Mouse (Mus musculus) midbrain, embryonic 13.5 days (tissue): ENCODE data around the gene Atg7. TPM values are rescaled to one million over a fixed set of nuclear protein-coding genes. Genes with fewer than 3 reads are reported as not detected.

Source experiments
- ATAC-seq: fragments of 200-750 bp; cut with Nextera tagmentation; 2 replicates; pipeline ENCODE4 v1.8.0; 2017; ENCODE audit warnings: mild to moderate bottlenecking, moderate TSS enrichment, moderate library complexity
- H3K27ac ChIP-seq: fragments of 300-500 bp; sonication (generic); 2 replicates; pipeline ENCODE4 v1.5.1; 2015; ENCODE audit warnings: inconsistent platforms, mild to moderate bottlenecking, moderate library complexity
- H3K27me3 ChIP-seq: fragments of 300-500 bp; sonication (generic); 2 replicates; pipeline ENCODE4 v1.6.1; 2015; ENCODE audit warnings: mild to moderate bottlenecking, inconsistent platforms
- H3K36me3 ChIP-seq: fragments of 300-500 bp; sonication (generic); 2 replicates; pipeline ENCODE4 v1.6.1; 2015; ENCODE audit warnings: mild to moderate bottlenecking, inconsistent platforms
- H3K4me1 ChIP-seq: fragments of 300-500 bp; sonication (generic); replicated peaks from 2 replicates; pipeline ENCODE4 v1.6.1; 2015; ENCODE audit warnings: inconsistent platforms
- H3K4me2 ChIP-seq: fragments of 300-500 bp; sonication (generic); replicated peaks from 2 replicates; pipeline ENCODE4 v1.6.1; 2015; ENCODE audit warnings: moderate library complexity, mild to moderate bottlenecking, inconsistent platforms
- H3K4me3 ChIP-seq: fragments of 300-500 bp; sonication (generic); replicated peaks from 2 replicates; pipeline ENCODE4 v1.5.1; 2015; ENCODE audit warnings: mild to moderate bottlenecking, inconsistent platforms
- H3K9ac ChIP-seq: fragments of 300-500 bp; sonication (generic); replicated peaks from 2 replicates; pipeline ENCODE4 v1.6.1; 2015; ENCODE audit warnings: mild to moderate bottlenecking, inconsistent platforms
- H3K9me3 ChIP-seq: fragments of 300-500 bp; sonication (generic); 2 replicates; pipeline ENCODE4 v1.6.1; 2016; ENCODE audit warnings: mild to moderate bottlenecking, inconsistent platforms
- WGBS: fragments of 180-500 bp; shearing (Covaris S2); methylation state at CpG from one replicate; pipeline ENCODE4 v1.1.7; 2015; 5-methylcytosine and 5-hydroxymethylcytosine counted together
- polyA plus RNA-seq: library from polyadenylated mRNA; unstranded; fragments of >200 nt; fragmentation: Nextera tagmentation; extraction: Ambion mirVana; gene quantifications from 2 replicates; pipeline ENCODE4 v1.2.1, GENCODE M21; 2015

Gene Atg7
- polyA plus RNA-seq, 1 experiment from 2014 or later = 19.1 TPM

DNA sequence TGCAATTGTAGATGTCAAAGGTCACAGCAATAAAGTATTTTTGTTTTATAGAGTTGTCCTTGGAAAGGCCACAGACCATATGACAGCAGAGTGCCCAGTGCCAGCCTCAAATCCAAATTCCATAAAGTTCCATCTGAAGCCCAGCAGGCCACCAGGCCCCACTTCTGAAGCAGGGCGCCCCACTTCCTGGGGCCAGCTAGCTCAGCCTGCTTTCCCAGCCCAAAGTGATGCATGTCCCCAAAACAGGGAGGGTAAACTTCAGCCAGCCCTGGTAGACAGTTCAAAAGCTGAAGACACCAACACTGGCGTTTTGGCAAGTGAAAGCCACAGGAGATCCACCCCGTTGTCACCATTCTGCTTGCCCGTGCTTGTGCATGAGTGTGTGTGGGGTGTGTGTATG is 169.9 kb downstream of the Atg7 start:
- Histone ChIP-seq H3K27me3 (no peaks in the 10 kb centered on the region), H3K4me1 (peaks cover 5% of the 10 kb centered on the region; the same call in 1 of the 2 replicates), H3K4me2 (no peak overlapping the region), H3K9ac (no peak overlapping the region), H3K36me3 (no peaks in the 10 kb centered on the region), H3K4me3 (no peak overlapping the region), H3K9me3 (no peaks in the 10 kb centered on the region), H3K27ac (no peak overlapping the region)
- WGBS = 87% methylated on average over 4 of the region's 4 CpGs
- no peak for ATAC-seq

DNA sequence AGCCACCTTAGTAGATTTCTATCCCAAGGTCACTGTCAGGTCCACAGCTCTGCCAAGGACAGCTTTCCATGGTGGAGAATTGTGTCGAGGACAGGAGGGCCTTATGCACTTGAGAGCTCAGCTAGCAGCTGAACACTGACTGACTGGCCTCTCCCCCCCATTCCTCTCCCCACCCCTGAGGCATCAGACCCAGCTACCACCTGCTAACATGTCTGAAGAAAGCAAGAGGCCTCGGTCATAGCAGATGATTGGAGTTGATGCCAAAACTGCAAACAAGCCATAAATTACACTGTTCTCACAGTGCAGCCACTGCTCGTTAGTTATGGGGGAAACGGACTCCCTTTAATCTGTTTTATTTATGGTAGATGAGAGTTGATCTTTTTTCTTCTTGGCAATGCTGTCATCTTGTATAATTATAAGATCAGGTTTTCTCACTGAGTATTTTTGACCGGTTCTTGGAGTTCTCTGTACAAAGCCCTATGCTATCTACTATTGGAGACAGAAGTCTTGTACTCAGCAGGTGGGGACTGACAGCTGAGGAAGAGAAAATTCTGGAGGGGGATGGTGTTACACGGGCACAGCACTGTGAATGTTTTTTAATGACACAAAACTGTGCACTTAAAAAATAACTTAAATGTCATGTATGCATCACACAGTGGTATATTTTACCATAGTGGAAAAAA is 171.4 kb downstream of the Atg7 start:
- H3K4me3 ChIP-seq = no peak overlapping the region
- H3K27ac ChIP-seq = no peak overlapping the region
- no peak overlapping the region for H3K9ac ChIP-seq
- H3K9me3 ChIP-seq = no peaks in the 10 kb centered on the region
- WGBS = 83% methylated on average over 6 of the region's 6 CpGs
- no peaks in the 10 kb centered on the region for H3K36me3 ChIP-seq
- H3K27me3 ChIP-seq = no peaks in the 10 kb centered on the region
- no peak overlapping the region for H3K4me2 ChIP-seq
- no peak for ATAC-seq
- peaks cover 5% of the 10 kb centered on the region; the same call in 1 of the 2 replicates for H3K4me1 ChIP-seq

DNA sequence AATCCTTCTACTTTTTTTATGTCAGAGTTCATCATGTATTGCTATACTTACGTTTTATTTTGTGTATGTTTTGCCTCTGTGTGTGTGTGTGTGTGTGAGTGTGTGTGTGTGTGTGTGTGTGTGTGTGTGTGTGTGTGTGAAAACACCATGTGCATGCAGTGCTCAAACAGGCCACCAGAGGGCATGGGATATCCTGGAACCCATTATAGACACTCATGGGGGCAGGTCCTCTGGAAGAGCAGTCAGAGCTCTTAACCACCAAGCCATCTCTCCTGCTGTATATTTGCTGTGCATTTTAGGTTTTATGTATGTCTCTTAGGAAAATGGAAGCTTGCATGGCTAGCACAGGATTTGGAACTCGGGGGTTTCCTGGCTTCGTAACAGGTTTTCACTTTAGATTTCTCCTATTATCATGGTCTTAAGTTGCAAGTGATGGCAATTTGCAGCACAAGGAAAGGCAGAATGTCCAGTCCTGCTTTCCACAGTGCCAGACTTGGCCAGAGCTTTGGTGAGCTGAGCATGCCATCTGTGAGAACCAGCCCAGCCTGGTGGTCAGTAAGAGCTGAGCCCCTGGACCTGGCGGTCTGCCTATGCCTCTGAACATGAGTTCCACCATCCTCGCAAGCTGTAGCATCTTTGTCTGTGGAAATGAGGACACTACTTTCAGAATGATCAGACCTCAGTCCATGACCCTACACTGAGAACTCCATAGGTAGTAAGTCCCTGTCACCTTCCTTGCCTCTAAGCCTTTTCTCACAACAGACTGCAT is 172.2 kb downstream of the Atg7 start:
- Histone ChIP-seq H3K4me2 (no peak overlapping the region), H3K36me3 (no peaks in the 10 kb centered on the region), H3K27ac (no peak overlapping the region), H3K4me3 (no peak overlapping the region), H3K4me1 (peaks cover 8% of the 10 kb centered on the region), H3K9me3 (no peaks in the 10 kb centered on the region), H3K27me3 (no peaks in the 10 kb centered on the region), H3K9ac (no peak overlapping the region)
- 96% methylated on average over 5 of the region's 5 CpGs for WGBS
- no peak for ATAC-seq

DNA sequence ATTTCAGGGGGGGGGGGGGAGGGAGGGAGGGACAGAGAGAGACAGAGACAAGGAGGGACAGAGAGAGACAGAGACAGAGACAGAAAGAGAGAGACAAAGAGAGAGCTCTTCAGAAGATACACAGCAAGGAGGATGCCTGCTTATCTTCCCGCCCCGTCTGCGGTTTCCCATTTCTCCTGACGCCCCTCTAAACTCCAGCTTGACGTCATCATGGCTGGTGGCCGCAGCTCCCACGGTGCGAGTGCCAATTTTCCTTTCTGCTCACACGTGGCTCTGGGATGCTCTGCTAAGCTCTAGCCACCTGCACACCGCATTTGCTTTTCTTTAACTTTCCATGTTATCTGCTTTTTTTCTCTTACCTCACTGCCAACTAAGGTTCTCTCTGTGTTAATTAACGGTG is 175.1 kb downstream of the Atg7 start:
- H3K27me3 ChIP-seq = no peaks in the 10 kb centered on the region
- 60% methylated on average over 11 of the region's 11 CpGs for WGBS
- ATAC-seq = no peak
- H3K4me1 ChIP-seq = peaks cover 13% of the 10 kb centered on the region
- no peaks in the 10 kb centered on the region for H3K36me3 ChIP-seq
- H3K4me2 ChIP-seq = no peak overlapping the region
- H3K9ac ChIP-seq = no peak overlapping the region
- H3K4me3 ChIP-seq = no peak overlapping the region
- no peak overlapping the region for H3K27ac ChIP-seq
- H3K9me3 ChIP-seq = no peaks in the 10 kb centered on the region; the same call in 1 of the 2 replicates

DNA sequence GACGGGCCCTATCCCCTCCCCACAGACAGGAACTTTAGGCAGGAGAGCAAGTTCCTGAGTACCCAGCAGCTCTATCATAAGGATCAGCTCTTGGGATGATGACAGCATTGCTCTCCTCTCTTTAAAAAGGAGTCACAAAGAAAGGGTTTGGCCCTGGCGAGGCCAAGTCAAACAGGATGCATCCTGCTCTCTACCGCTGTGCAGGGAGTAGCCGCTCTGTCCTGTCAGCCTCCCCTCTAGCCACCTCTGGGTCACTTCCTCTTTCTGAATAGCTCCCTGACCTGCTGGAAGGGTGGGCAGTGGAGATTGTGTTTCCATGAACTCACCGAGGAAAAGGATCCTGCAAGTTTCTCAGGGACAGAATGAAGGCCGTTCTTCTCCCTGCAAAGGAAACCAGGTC is 175.6 kb downstream of the Atg7 start:
- Histone ChIP-seq H3K9me3 (no peaks in the 10 kb centered on the region; the same call in 1 of the 2 replicates), H3K36me3 (no peaks in the 10 kb centered on the region), H3K4me1 (peaks cover 13% of the 10 kb centered on the region), H3K27ac (no peak overlapping the region), H3K4me3 (no peak overlapping the region), H3K27me3 (no peaks in the 10 kb centered on the region), H3K9ac (no peak overlapping the region), H3K4me2 (no peak overlapping the region)
- no peak for ATAC-seq
- WGBS = 78% methylated on average over 6 of the region's 6 CpGs

DNA sequence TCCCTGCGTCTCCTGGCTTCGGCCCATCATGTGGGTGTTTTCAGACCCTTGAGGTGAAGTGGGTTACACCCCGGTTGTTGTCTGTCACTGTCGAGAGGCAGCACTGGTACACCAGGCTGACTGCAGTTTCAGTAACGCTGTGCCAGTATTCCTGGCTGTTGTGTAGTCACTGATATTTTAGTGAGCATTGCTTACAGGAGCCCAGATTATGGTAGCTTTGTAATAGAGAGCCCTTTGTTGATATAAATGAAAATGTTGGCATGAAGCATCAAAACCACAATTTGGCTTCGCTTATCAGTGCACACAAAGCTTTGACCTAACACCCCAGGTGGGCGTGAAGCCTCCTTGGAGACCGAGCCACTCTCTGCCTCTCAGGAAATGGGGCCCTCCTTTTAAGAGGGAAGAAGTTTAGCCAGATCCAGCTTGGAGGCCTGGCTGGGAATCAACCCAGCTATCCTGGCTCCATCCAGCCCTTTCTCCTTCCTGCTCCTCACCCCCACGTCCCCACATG is 177.1 kb downstream of the Atg7 start:
- H3K9ac ChIP-seq = no peak overlapping the region
- no peaks in the 10 kb centered on the region for H3K36me3 ChIP-seq
- WGBS = 65% methylated on average over 9 of the region's 9 CpGs
- no peaks in the 10 kb centered on the region for H3K27me3 ChIP-seq
- H3K9me3 ChIP-seq = no peaks in the 10 kb centered on the region; the same call in 1 of the 2 replicates
- H3K4me1 ChIP-seq = peaks cover 13% of the 10 kb centered on the region
- no peak overlapping the region for H3K4me3 ChIP-seq
- H3K27ac ChIP-seq = no peak overlapping the region
- ATAC-seq = no peak
- no peak overlapping the region for H3K4me2 ChIP-seq

DNA sequence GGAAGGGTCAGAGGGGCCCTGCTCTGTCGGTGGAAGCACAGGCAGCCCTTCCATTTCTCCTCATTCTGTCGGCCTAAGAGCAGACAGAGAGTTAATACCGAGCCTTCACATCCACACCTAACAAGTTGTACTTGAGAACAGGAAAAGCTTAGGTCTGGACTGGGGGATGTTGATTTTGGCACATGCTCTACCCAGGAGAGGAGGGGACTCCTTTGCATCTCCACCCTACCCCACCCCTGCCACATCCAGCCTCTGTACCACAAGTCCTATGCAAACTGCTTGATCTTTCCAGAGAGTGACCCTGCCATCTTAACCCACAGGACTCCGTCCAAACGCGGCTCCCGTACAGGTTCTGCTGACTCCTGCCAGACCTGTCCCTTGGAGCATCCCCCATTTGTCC is 178.7 kb downstream of the Atg7 start:
- H3K27ac ChIP-seq = no peak overlapping the region
- peaks cover 11% of the 10 kb centered on the region for H3K4me1 ChIP-seq
- no peaks in the 10 kb centered on the region; the same call in 1 of the 2 replicates for H3K9me3 ChIP-seq
- H3K4me2 ChIP-seq = no peak overlapping the region
- 94% methylated on average over 7 of the region's 7 CpGs for WGBS
- ATAC-seq = no peak
- no peaks in the 10 kb centered on the region for H3K27me3 ChIP-seq
- H3K4me3 ChIP-seq = no peak overlapping the region
- H3K36me3 ChIP-seq = no peaks in the 10 kb centered on the region
- H3K9ac ChIP-seq = no peak overlapping the region

DNA sequence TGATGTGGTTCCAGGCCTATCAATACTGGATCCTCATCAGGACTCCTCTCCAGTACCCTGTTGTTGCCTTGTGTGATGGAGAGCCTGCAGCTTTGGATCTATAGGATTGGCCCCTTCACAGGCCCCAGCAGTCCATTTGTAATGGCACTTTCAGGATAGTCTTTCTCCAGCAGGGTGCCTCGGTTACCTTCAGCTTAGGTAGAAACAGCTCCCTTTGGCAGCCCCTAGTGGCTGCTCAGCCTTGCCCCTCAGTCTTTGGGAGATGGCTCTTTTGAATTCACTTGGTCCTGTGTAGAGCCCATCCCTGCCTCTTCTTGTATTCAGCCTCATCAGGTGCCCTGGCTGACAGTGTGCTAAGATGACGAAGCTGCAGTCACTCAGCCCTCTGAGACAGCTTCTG is 184.0 kb downstream of the Atg7 start:
- no peak for ATAC-seq
- Histone ChIP-seq H3K4me2 (no peak overlapping the region), H3K36me3 (no peaks in the 10 kb centered on the region), H3K9ac (no peak overlapping the region), H3K27me3 (no peaks in the 10 kb centered on the region), H3K4me1 (no peaks in the 10 kb centered on the region), H3K27ac (no peak overlapping the region), H3K4me3 (no peak overlapping the region), H3K9me3 (no peaks in the 10 kb centered on the region; the same call in 1 of the 2 replicates)
- WGBS = 69% methylated on average over 2 of the region's 2 CpGs

DNA sequence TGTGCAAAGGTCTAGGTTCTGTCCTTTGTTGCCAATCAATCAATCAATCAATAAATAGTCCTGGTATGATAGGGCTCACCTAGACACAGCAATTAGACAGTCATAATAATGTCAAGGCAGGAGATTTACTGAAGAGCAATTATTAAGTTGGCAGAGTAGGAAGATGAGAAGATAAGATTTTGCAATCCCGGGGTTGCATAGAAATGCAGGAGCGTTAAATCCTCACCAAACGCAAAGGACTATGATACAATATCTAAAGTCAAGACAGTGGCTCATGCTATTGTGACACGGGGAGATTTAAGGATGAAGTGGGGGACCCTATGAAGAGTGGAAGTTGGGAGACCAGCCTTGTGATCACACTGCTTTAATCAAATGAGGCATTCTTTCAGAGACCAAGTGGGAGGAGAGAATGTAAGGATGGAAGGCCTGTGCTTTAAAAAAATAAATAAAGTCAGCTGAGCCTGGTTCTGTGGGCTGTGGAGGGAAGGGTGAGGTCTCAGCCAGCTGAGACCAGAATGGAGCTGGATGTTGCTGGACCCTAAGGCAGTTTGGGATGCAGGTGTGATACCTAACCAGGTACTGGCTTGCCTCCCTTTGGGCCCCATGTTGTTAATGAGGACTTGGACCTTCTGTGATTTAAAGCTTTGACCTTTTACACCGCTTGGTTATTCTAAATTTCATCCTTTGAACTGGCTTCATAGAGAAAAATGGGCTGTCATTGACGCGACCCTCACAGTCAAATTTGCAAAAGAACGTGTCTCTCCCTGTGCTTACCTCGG is 187.0 kb downstream of the Atg7 start:
- Histone ChIP-seq H3K27ac (no peak overlapping the region), H3K4me2 (no peak overlapping the region), H3K9ac (no peak overlapping the region), H3K4me3 (no peak overlapping the region), H3K9me3 (no peaks in the 10 kb centered on the region), H3K27me3 (no peaks in the 10 kb centered on the region), H3K4me1 (peaks cover 9% of the 10 kb centered on the region), H3K36me3 (no peaks in the 10 kb centered on the region)
- 92% methylated on average over 9 of the region's 9 CpGs for WGBS
- ATAC-seq = no peak

DNA sequence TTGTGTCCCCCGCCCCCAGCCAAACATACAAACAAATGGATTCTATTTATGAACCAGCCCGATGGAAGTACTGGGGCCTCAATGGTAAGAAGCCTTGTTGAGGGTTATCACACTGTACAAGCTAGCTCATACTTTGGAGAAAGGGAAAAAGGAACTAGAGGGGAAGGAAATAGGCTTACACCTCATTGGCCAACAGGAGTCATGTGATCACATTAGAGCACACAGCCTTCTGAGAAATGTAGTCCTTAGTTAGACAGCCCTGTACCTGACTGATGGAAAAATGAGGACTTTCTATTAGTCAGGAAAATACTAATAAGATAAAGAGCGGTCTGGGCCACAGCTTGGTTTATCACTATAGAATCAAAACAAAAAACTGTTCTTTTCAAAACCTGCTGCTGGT is 188.9 kb downstream of the Atg7 start:
- H3K9me3 ChIP-seq = no peaks in the 10 kb centered on the region
- H3K4me3 ChIP-seq = no peak overlapping the region
- WGBS = 98% methylated on average over 3 of the region's 3 CpGs
- no peaks in the 10 kb centered on the region for H3K27me3 ChIP-seq
- no peak overlapping the region for H3K9ac ChIP-seq
- no peak overlapping the region for H3K27ac ChIP-seq
- H3K36me3 ChIP-seq = no peaks in the 10 kb centered on the region
- no peak overlapping the region for H3K4me2 ChIP-seq
- no peak for ATAC-seq
- peaks cover 9% of the 10 kb centered on the region for H3K4me1 ChIP-seq

DNA sequence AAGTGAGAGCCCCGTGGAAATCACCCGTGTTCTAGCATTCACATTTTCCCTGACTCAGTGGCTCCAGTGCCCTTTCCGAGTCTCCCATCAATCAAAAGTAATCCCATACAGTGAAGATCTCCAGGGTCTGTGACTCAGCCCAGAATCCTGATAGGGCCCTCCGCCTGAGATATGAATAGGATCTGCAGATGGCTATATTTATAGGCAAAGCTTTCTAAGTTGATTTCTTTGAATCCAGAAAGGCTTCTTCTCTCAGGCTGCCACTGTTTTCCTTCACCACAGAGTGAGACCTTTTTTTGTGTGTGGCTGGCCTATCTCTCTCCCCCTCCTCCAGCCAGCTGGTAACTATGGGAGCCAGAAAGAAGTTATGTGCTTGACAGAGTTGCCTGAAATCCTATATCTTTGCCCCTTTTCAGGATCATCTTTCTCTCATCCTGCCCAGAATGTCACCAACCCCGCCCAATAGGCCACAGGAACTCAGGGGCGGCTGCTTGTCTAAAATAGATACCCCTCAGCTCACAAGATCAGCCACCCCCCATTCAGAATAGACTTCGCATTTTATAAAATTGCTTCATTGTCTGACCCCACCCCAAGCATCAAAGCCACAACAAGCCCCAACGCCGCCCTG is 190.3 kb downstream of the Atg7 start:
- no peak overlapping the region for H3K9ac ChIP-seq
- no peaks in the 10 kb centered on the region for H3K27me3 ChIP-seq
- 78% methylated on average over 9 of the region's 9 CpGs for WGBS
- H3K4me3 ChIP-seq = no peak overlapping the region
- no peak for ATAC-seq
- H3K4me1 ChIP-seq = peaks cover 9% of the 10 kb centered on the region
- H3K4me2 ChIP-seq = no peak overlapping the region
- H3K27ac ChIP-seq = no peak overlapping the region
- H3K9me3 ChIP-seq = no peaks in the 10 kb centered on the region
- no peaks in the 10 kb centered on the region for H3K36me3 ChIP-seq
